Mouse (Mus musculus): ENCODE measurements around the gene Mrnip.

Gene Mrnip

GRCm38 (mm10) chr11:50159347-50159746 lies 14.9 kb upstream of the Mrnip start:
- no peak for DNase-seq (ENCODE audit: low read depth, low spot score)

- peak; percentile 62 for DNase-seq (ENCODE audit: low read depth, low spot score)
Measured at GRCm38 (mm10) chr11:50161578-50162304, 12.5 kb upstream of the Mrnip start.

GRCm38 (mm10) chr11:50162338-50163050 lies 11.8 kb upstream of the Mrnip start:
- DNase-seq (ENCODE audit: low read depth, low spot score) = no peak

- DNase-seq (ENCODE audit: low read depth, low spot score) = no peak
Measured at GRCm38 (mm10) chr11:50168352-50168751, 5.9 kb upstream of the Mrnip start.

- DNase-seq (ENCODE audit: low read depth, low spot score) = peak; percentile 95
Measured at GRCm38 (mm10) chr11:50174730-50175187, 515 bp downstream of the Mrnip start.

- DNase-seq (ENCODE audit: low read depth, low spot score) = no peak
Measured at GRCm38 (mm10) chr11:50176351-50176750, 2.1 kb downstream of the Mrnip start.

GRCm38 (mm10) chr11:50177111-50177510 lies 2.9 kb downstream of the Mrnip start:
- DNase-seq (ENCODE audit: low read depth, low spot score) = no peak

- DNase-seq (ENCODE audit: low read depth, low spot score) = no peak
Measured at GRCm38 (mm10) chr11:50178532-50179488, 4.6 kb downstream of the Mrnip start.

- DNase-seq (ENCODE audit: low read depth, low spot score) = no peak
Measured at GRCm38 (mm10) chr11:50180478-50181231, 6.4 kb downstream of the Mrnip start.

- no peak for DNase-seq (ENCODE audit: low read depth, low spot score)
Measured at GRCm38 (mm10) chr11:50182702-50183101, 8.5 kb downstream of the Mrnip start.

GRCm38 (mm10) chr11:50184788-50185187 lies 10.5 kb downstream of the Mrnip start:
- DNase-seq (ENCODE audit: low read depth, low spot score) = no peak

- no peak for DNase-seq (ENCODE audit: low read depth, low spot score)
Measured at GRCm38 (mm10) chr11:50188682-50189081, 14.4 kb downstream of the Mrnip start.

- no peak for DNase-seq (ENCODE audit: low read depth, low spot score)
Measured at GRCm38 (mm10) chr11:50190362-50190761, 16.1 kb downstream of the Mrnip start.

GRCm38 (mm10) chr11:50192278-50192677 lies 18.0 kb downstream of the Mrnip start:
- no peak for DNase-seq (ENCODE audit: low read depth, low spot score)

- no peak for DNase-seq (ENCODE audit: low read depth, low spot score)
Measured at GRCm38 (mm10) chr11:50194070-50194469, 19.8 kb downstream of the Mrnip start.

- no peak for DNase-seq (ENCODE audit: low read depth, low spot score)
Measured at GRCm38 (mm10) chr11:50194793-50195192, 20.5 kb downstream of the Mrnip start.

GRCm38 (mm10) chr11:50197500-50197899 lies 23.3 kb downstream of the Mrnip start:
- no peak for DNase-seq (ENCODE audit: low read depth, low spot score)

- no peak for DNase-seq (ENCODE audit: low read depth, low spot score)
Measured at GRCm38 (mm10) chr11:50198219-50198846, 24.1 kb downstream of the Mrnip start.

- DNase-seq (ENCODE audit: low read depth, low spot score) = no peak
Measured at GRCm38 (mm10) chr11:50198916-50199315, 24.7 kb downstream of the Mrnip start.

- DNase-seq (ENCODE audit: low read depth, low spot score) = no peak
Measured at GRCm38 (mm10) chr11:50200613-50201012, 26.4 kb downstream of the Mrnip start.

- no peak for DNase-seq (ENCODE audit: low read depth, low spot score)
Measured at GRCm38 (mm10) chr11:50201590-50201989, 27.3 kb downstream of the Mrnip start.

Data from c-Kit-negative CD71-positive TER-119-positive erythroid progenitor cells, embryonic 14.5 days (primary cell).